Mouse (Mus musculus): Measurements from ENCODE around the gene Zfp941. TPM values are rescaled to one million over a fixed set of nuclear protein-coding genes. Genes with fewer than 3 reads are reported as not detected.

Zfp941 gene
- polyA plus RNA-seq, 1 experiment from 2014 or later: 38.4 TPM

GRCm38 (mm10) chr7:140805704-140806103 lies 16.3 kb downstream of the Zfp941 start:
- Histone ChIP-seq H3K4me2 (ENCODE audit: low read length) (no peak overlapping the region), H3K4me3 (ENCODE audit: low read depth, low read length) (no peak overlapping the region), H3K4me1 (ENCODE audit: control insufficient read depth, insufficient read depth, low read length) (no peaks in the 10 kb centered on the region), H3K36me3 (ENCODE audit: control insufficient read depth, insufficient read depth, low read length) (0 out of 2 replicates have a peak, but pooled peaks cover under 1% of the 10 kb centered on the region), H3K27ac (ENCODE audit: low read length) (no peak overlapping the region), H3K27me3 (ENCODE audit: control insufficient read depth, insufficient read depth, low read depth, low read length) (no peaks in the 10 kb centered on the region), H3K9ac (ENCODE audit: low read depth, low read length) (no peak overlapping the region), H3K9me3 (replicated peaks; ENCODE audit: control insufficient read depth, low read length, poor library complexity, severe bottlenecking) (no peaks in the 10 kb centered on the region)
- peak; percentile 64; the same call in 1 of the 2 replicates for ATAC-seq
- 24% methylated on average over 1 of the region's 1 CpGs for WGBS

- Histone ChIP-seq H3K4me2 (ENCODE audit: low read length) (no peak overlapping the region), H3K36me3 (ENCODE audit: control insufficient read depth, insufficient read depth, low read length) (no peaks in the 10 kb centered on the region), H3K9ac (ENCODE audit: low read depth, low read length) (no peak overlapping the region), H3K4me1 (ENCODE audit: control insufficient read depth, insufficient read depth, low read length) (no peaks in the 10 kb centered on the region), H3K27ac (ENCODE audit: low read length) (no peak overlapping the region), H3K4me3 (ENCODE audit: low read depth, low read length) (no peak overlapping the region), H3K9me3 (replicated peaks; ENCODE audit: control insufficient read depth, low read length, poor library complexity, severe bottlenecking) (no peaks in the 10 kb centered on the region), H3K27me3 (ENCODE audit: control insufficient read depth, insufficient read depth, low read depth, low read length) (no peaks in the 10 kb centered on the region)
- WGBS: 70% methylated on average over 6 of the region's 6 CpGs
- no peak for ATAC-seq
Observed at GRCm38 (mm10) chr7:140802629-140803028, 19.3 kb downstream of the Zfp941 start.

- Histone ChIP-seq H3K4me3 (ENCODE audit: low read depth, low read length) (no peak overlapping the region), H3K36me3 (ENCODE audit: control insufficient read depth, insufficient read depth, low read length) (no peaks in the 10 kb centered on the region), H3K4me1 (ENCODE audit: control insufficient read depth, insufficient read depth, low read length) (no peaks in the 10 kb centered on the region), H3K9ac (ENCODE audit: low read depth, low read length) (no peak overlapping the region), H3K9me3 (replicated peaks; ENCODE audit: control insufficient read depth, low read length, poor library complexity, severe bottlenecking) (no peaks in the 10 kb centered on the region), H3K27ac (ENCODE audit: low read length) (no peak overlapping the region), H3K27me3 (ENCODE audit: control insufficient read depth, insufficient read depth, low read depth, low read length) (no peaks in the 10 kb centered on the region), H3K4me2 (ENCODE audit: low read length) (no peak overlapping the region)
- ATAC-seq: no peak
- 74% methylated on average over 2 of the region's 2 CpGs for WGBS
Observed at GRCm38 (mm10) chr7:140798212-140798611, 23.8 kb downstream of the Zfp941 start.

GRCm38 (mm10) chr7:140797619-140798018 lies 24.4 kb downstream of the Zfp941 start:
- no peak for ATAC-seq
- no peaks in the 10 kb centered on the region for H3K4me1 ChIP-seq (ENCODE audit: control insufficient read depth, insufficient read depth, low read length)
- H3K9ac ChIP-seq (ENCODE audit: low read depth, low read length): no peak overlapping the region
- H3K4me2 ChIP-seq (ENCODE audit: low read length): no peak overlapping the region
- H3K9me3 ChIP-seq (replicated peaks; ENCODE audit: control insufficient read depth, low read length, poor library complexity, severe bottlenecking): no peaks in the 10 kb centered on the region
- no peak overlapping the region for H3K27ac ChIP-seq (ENCODE audit: low read length)
- H3K36me3 ChIP-seq (ENCODE audit: control insufficient read depth, insufficient read depth, low read length): no peaks in the 10 kb centered on the region
- WGBS: 90% methylated on average over 3 of the region's 3 CpGs
- no peaks in the 10 kb centered on the region for H3K27me3 ChIP-seq (ENCODE audit: control insufficient read depth, insufficient read depth, low read depth, low read length)
- H3K4me3 ChIP-seq (ENCODE audit: low read depth, low read length): no peak overlapping the region

- no peak overlapping the region for H3K4me2 ChIP-seq (ENCODE audit: low read length)
- no peak overlapping the region for H3K27ac ChIP-seq (ENCODE audit: low read length)
- no peaks in the 10 kb centered on the region for H3K9me3 ChIP-seq (replicated peaks; ENCODE audit: control insufficient read depth, low read length, poor library complexity, severe bottlenecking)
- 69% methylated on average over 4 of the region's 4 CpGs for WGBS
- no peaks in the 10 kb centered on the region for H3K36me3 ChIP-seq (ENCODE audit: control insufficient read depth, insufficient read depth, low read length)
- H3K9ac ChIP-seq (ENCODE audit: low read depth, low read length): no peak overlapping the region
- ATAC-seq: no peak
- H3K4me1 ChIP-seq (ENCODE audit: control insufficient read depth, insufficient read depth, low read length): no peaks in the 10 kb centered on the region
- no peak overlapping the region for H3K4me3 ChIP-seq (ENCODE audit: low read depth, low read length)
- H3K27me3 ChIP-seq (ENCODE audit: control insufficient read depth, insufficient read depth, low read depth, low read length): no peaks in the 10 kb centered on the region
Observed at GRCm38 (mm10) chr7:140793541-140793940, 28.4 kb downstream of the Zfp941 start.

GRCm38 (mm10) chr7:140788053-140788435 lies 33.9 kb downstream of the Zfp941 start:
- Histone ChIP-seq H3K9ac (ENCODE audit: low read depth, low read length) (no peak overlapping the region), H3K27ac (ENCODE audit: low read length) (no peak overlapping the region), H3K4me1 (ENCODE audit: control insufficient read depth, insufficient read depth, low read length) (no peaks in the 10 kb centered on the region), H3K9me3 (replicated peaks; ENCODE audit: control insufficient read depth, low read length, poor library complexity, severe bottlenecking) (no peaks in the 10 kb centered on the region), H3K4me2 (ENCODE audit: low read length) (no peak overlapping the region), H3K4me3 (ENCODE audit: low read depth, low read length) (no peak overlapping the region), H3K36me3 (ENCODE audit: control insufficient read depth, insufficient read depth, low read length) (no peaks in the 10 kb centered on the region), H3K27me3 (ENCODE audit: control insufficient read depth, insufficient read depth, low read depth, low read length) (no peaks in the 10 kb centered on the region)
- no peak for ATAC-seq
- WGBS: 89% methylated on average over 7 of the region's 7 CpGs

- no peak for ATAC-seq
- Histone ChIP-seq H3K4me1 (ENCODE audit: control insufficient read depth, insufficient read depth, low read length) (no peaks in the 10 kb centered on the region), H3K36me3 (ENCODE audit: control insufficient read depth, insufficient read depth, low read length) (no peaks in the 10 kb centered on the region), H3K4me2 (ENCODE audit: low read length) (no peak within 1 kb of the TSS), H3K9ac (ENCODE audit: low read depth, low read length) (no peak within 1 kb of the TSS), H3K9me3 (replicated peaks; ENCODE audit: control insufficient read depth, low read length, poor library complexity, severe bottlenecking) (no peaks in the 10 kb centered on the region), H3K27me3 (ENCODE audit: control insufficient read depth, insufficient read depth, low read depth, low read length) (no peaks in the 10 kb centered on the region), H3K27ac (ENCODE audit: low read length) (no peak within 1 kb of the TSS), H3K4me3 (ENCODE audit: low read depth, low read length) (no peak within 1 kb of the TSS)
- WGBS: 89% methylated on average over 33 of the region's 33 CpGs
Observed at GRCm38 (mm10) chr7:140787406-140788052, 34.4 kb downstream of the Zfp941 start, which contains the start of gene Syce1. Syce1 (minus strand) TSS chr7:140787852.

- H3K4me1 ChIP-seq (ENCODE audit: control insufficient read depth, insufficient read depth, low read length): no peaks in the 10 kb centered on the region
- H3K9ac ChIP-seq (ENCODE audit: low read depth, low read length): no peak overlapping the region
- H3K9me3 ChIP-seq (replicated peaks; ENCODE audit: control insufficient read depth, low read length, poor library complexity, severe bottlenecking): no peaks in the 10 kb centered on the region
- WGBS: 79% methylated on average over 4 of the region's 4 CpGs
- ATAC-seq: no peak
- no peaks in the 10 kb centered on the region for H3K36me3 ChIP-seq (ENCODE audit: control insufficient read depth, insufficient read depth, low read length)
- H3K27ac ChIP-seq (ENCODE audit: low read length): no peak overlapping the region
- no peak overlapping the region for H3K4me3 ChIP-seq (ENCODE audit: low read depth, low read length)
- no peaks in the 10 kb centered on the region for H3K27me3 ChIP-seq (ENCODE audit: control insufficient read depth, insufficient read depth, low read depth, low read length)
- no peak overlapping the region for H3K4me2 ChIP-seq (ENCODE audit: low read length)
Observed at GRCm38 (mm10) chr7:140780548-140780947, 41.4 kb downstream of the Zfp941 start.

- H3K27me3 ChIP-seq (ENCODE audit: control insufficient read depth, insufficient read depth, low read depth, low read length): no peaks in the 10 kb centered on the region
- no peaks in the 10 kb centered on the region for H3K9me3 ChIP-seq (replicated peaks; ENCODE audit: control insufficient read depth, low read length, poor library complexity, severe bottlenecking)
- H3K4me3 ChIP-seq (ENCODE audit: low read depth, low read length): no peak overlapping the region
- WGBS: 77% methylated on average over 12 of the region's 12 CpGs
- no peaks in the 10 kb centered on the region for H3K36me3 ChIP-seq (ENCODE audit: control insufficient read depth, insufficient read depth, low read length)
- no peaks in the 10 kb centered on the region for H3K4me1 ChIP-seq (ENCODE audit: control insufficient read depth, insufficient read depth, low read length)
- H3K27ac ChIP-seq (ENCODE audit: low read length): no peak overlapping the region
- H3K9ac ChIP-seq (ENCODE audit: low read depth, low read length): no peak overlapping the region
- no peak overlapping the region for H3K4me2 ChIP-seq (ENCODE audit: low read length)
- no peak for ATAC-seq
Observed at GRCm38 (mm10) chr7:140765888-140766739, 55.9 kb downstream of the Zfp941 start.
